Mouse (Mus musculus) cerebellum, adult (tissue): ENCODE data around the gene Clec4a4.
"Not testable (repeated sequence)": the region's sequence is repeated elsewhere in the genome, so short reads cannot be mapped to it uniquely, and the experiment has no call there.

Experiments
- ATAC-seq: cut with Nextera tagmentation; 2 replicates; pipeline ENCODE4 v1.9.2; 2017; ENCODE audit warnings: mild to moderate bottlenecking, moderate library complexity, mixed read lengths; ENCODE audit not compliant: insufficient number of reproducible peaks, low FRiP score, low TSS enrichment

The Clec4a4 gene

DNA sequence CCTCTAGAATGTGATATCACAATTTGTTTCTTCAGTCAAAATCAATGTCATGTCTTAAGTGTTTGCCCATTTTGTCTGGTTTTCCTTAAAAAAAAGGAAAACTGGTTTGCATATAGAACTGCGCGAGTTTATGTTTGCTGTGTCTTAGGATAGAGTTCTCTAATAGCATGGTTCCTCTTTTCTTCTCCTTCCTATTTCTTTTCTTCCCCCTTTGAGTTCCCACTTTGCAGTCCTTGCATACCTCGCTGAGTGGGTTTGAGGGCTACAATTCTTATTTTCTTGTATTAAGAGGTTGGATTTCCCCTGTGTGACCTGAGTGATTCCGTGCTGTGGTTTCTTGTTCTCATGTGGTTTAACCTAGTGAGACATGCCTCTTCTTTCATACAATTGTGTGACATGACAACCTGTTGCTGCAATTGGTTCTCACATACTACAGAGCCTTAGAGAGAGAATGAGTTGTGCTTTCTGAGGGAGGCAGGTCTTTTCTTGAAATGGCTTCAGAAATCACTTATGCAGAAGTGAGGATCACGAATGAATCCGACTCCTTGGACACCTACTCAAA is at the start of gene Clec4a4:
Gene Clec4a4, plus strand, starts transcription at position 492 of the 562 bp plus-strand sequence.
- no peak for ATAC-seq

DNA sequence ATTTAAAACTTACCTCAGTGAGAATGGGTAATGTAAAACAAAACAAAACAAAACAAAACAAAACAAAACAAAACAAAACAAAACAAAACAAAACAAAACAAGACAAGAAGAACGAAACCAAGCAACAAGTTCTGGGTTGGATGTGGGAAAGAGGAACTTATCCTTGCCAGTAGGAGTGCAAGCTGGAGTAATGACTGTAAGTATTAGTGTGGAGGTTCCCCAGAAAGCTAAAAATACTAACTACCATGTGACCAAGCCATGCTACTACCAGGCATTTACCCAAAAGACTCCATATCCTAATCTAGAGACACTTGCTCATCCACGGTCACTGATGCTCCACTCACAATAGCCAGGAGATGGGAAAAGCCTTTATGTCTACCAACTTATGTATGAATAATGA is 43.4 kb upstream of the Clec4a4 start:
- ATAC-seq, result no peak

DNA sequence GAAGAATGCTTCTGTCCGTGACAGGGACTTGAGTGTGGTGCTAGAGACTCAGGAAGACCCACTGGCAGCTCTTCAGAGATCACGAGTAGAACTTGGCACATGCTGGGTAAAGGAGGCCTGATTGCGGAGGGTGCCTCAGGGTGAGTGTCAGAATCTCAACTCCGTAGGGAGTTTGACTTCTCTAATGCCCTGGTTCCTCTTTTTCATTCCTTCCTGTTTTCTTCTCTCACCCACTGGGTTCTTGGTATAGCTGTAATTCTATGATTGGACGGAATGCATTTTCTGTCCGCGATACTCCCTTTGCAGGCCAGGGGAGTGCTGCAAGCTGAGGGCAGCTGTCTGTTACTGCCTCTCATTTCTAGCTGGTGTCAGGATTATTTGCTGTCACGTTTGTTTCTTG is 37.8 kb upstream of the Clec4a4 start, which contains the start of gene Clec4a3:
Gene Clec4a3, plus strand, starts transcription at position 115 of the 400 bp plus-strand sequence.
- ATAC-seq, result no peak

DNA sequence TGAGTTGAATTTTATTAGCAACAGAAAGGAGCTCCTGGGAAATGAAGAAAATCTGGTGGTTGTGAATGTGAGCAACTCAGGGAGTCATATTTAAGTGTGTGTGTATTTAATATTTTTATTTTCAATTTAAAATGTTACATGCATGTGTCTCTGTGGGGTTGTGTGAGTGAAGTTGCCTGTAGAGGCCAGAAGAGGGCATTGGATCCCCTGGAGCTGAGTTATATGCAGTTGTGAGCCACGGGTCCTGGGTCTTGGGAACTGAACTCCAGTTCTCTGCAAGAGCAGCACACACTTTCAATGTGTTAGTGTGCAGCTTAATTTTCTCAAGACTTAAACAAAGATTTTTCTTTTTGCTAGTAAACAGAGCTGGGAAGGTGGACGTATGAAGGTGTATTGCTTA is 25.6 kb upstream of the Clec4a4 start:
- no peak for ATAC-seq

DNA sequence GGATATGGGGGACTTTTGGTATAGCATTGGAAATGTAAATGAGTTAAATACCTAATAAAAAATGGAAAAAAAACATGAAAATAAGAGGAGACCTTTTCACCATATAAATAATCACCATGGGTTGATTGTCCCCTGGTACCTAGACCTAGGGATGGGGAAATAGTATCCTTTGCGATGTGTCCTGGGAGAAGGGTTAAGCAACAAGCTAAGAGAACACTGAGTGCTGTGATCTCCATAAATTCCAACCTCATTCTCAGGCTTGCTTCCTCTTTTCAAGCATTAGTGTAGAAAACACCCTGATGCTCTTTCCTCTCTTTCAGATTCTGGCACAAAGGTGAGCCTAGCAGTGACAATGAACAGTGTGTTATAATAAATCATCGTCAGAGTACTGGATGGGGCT is 21.1 kb upstream of the Clec4a4 start:
- no peak for ATAC-seq

DNA sequence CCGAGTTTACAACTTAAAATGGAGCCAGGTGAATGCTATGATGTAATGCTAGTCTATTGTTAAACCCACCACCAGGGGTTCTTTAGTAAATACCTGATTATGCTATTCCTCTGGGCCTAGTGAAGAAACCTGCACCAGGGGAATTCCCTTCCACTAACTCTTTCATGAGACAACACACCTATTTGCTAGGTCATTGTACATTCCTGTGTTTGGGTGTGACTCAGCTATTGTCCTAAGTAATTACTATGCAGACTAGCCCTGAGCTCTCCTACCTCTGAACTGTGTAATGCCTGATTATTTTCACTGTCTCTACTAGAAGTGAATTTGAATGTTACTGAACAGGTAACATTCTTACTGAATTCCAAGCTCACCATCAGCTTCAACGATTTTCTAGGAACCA is 14.5 kb downstream of the Clec4a4 start:
- not testable (repeated sequence) for ATAC-seq

DNA sequence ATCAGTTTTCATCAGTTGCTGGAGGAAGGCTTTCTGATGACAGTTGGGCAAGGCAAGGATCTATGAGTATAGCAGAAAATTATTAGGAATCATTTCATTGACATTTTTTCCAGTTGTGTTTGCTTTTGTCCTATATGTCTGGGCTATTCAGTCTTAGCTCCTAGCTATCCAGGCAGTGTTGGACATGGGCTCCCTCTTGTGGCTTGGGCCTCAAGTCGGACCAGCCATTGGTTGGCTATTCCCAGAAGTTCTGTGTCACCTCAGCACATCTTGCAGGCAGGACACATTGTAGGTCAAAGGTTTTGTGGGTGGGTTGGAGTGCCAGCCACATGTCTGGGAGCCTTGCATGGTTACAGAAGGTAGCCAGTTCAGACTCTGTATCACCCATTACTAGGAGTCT is 15.4 kb downstream of the Clec4a4 start:
- no peak for ATAC-seq

DNA sequence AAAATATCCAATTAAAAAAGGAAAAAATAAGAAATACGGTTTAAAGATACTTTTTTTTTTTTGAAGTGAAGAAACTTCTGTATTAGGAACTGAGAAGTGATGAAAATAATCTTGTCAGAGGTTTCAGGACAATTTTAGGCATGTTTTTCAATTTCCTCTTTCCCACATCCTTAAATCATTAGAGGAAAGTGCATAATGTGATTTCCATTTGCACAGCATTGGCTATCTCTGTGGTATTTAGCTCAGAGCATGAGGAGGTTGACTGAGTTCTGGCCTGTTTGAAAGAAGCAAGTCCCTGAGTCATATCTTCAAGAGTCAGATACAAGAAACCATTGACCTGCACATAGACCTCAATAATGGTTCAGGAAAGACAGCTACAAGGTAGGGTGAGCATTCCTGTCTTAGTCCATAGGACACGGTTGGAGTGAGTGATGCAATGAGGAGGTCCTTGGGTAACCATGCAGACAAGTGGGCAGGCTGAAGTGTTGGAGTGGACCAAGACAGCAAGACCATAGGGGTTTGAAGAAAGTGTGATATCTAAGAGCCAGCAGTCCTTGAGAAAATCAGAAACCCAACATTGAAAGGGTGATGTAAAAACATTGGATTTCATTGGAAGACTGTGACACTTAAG is 59.7 kb downstream of the Clec4a4 start, which contains the start of gene Clec4b1:
Gene Clec4b1, plus strand, starts transcription at position 221 of the 631 bp plus-strand sequence.
- ATAC-seq, result no peak
